Mouse (Mus musculus) hindbrain, embryonic 12.5 days (tissue): ENCODE results near the gene Eif2b2. TPM values are rescaled to one million over a fixed set of nuclear protein-coding genes. Genes with fewer than 3 reads are reported as not detected.
A peak's percentile ranks its signal among the peaks of the same experiment; 100 is the strongest.

Source experiments
- ATAC-seq: fragments of 200-750 bp; cut with Nextera tagmentation; 2 replicates; pipeline ENCODE4 v1.8.0; 2017; ENCODE audit warnings: moderate TSS enrichment; ENCODE audit not compliant: low FRiP score
- H3K27ac ChIP-seq: fragments of 300-500 bp; sonication (generic); 2 replicates; pipeline ENCODE4 v1.5.1; 2016; ENCODE audit warnings: mild to moderate bottlenecking
- H3K27me3 ChIP-seq: fragments of 300-500 bp; sonication (generic); 2 replicates; pipeline ENCODE4 v1.6.1; 2016; ENCODE audit warnings: mild to moderate bottlenecking
- H3K36me3 ChIP-seq: fragments of 300-500 bp; sonication (generic); 2 replicates; pipeline ENCODE4 v1.6.1; 2016; ENCODE audit warnings: mild to moderate bottlenecking
- H3K4me1 ChIP-seq: fragments of 300-500 bp; sonication (generic); 2 replicates; pipeline ENCODE4 v1.6.1; 2016
- H3K4me2 ChIP-seq: fragments of 300-500 bp; sonication (generic); replicated peaks from 2 replicates; pipeline ENCODE4 v1.6.1; 2016; ENCODE audit warnings: mild to moderate bottlenecking
- H3K4me3 ChIP-seq: fragments of 300-500 bp; sonication (generic); 2 replicates; pipeline ENCODE4 v1.5.1; 2016; ENCODE audit warnings: mild to moderate bottlenecking
- H3K9ac ChIP-seq: fragments of 300-500 bp; sonication (generic); 2 replicates; pipeline ENCODE4 v1.6.1; 2016; ENCODE audit warnings: mild to moderate bottlenecking, moderate library complexity
- H3K9me3 ChIP-seq: fragments of 300-500 bp; sonication (generic); replicated peaks from 2 replicates; pipeline ENCODE4 v1.6.1; 2016; ENCODE audit warnings: mild to moderate bottlenecking
- WGBS: fragments of 180-500 bp; shearing (Covaris S2); methylation state at CpG from one replicate; pipeline ENCODE4 v1.1.7; 2016; 5-methylcytosine and 5-hydroxymethylcytosine counted together
- polyA plus RNA-seq: library from polyadenylated mRNA; unstranded; fragments of >200 nt; fragmentation: Nextera tagmentation; extraction: Ambion mirVana; gene quantifications from 2 replicates; pipeline ENCODE4 v1.2.1, GENCODE M21; 2016

The Eif2b2 gene
- polyA plus RNA-seq, 1 experiment from 2014 or later, result 82.4 TPM

GRCm38 (mm10) chr12:85196191-85196590 lies 23.1 kb upstream of the Eif2b2 start:
- ATAC-seq, result no peak
- Histone ChIP-seq H3K4me1 (peaks cover 32% of the 10 kb centered on the region), H3K27ac (no peak overlapping the region), H3K9me3 (no peaks in the 10 kb centered on the region), H3K27me3 (peaks cover 10% of the 10 kb centered on the region; the same call in 1 of the 2 replicates), H3K4me3 (no peak overlapping the region), H3K9ac (no peak overlapping the region), H3K36me3 (no peaks in the 10 kb centered on the region), H3K4me2 (no peak overlapping the region)
- WGBS, result 83% methylated on average over 10 of the region's 10 CpGs

GRCm38 (mm10) chr12:85197371-85197770 lies 21.9 kb upstream of the Eif2b2 start:
- no peaks in the 10 kb centered on the region for H3K9me3 ChIP-seq
- H3K4me1 ChIP-seq, result peaks cover 38% of the 10 kb centered on the region
- H3K27me3 ChIP-seq, result peaks cover 10% of the 10 kb centered on the region; the same call in 1 of the 2 replicates
- H3K36me3 ChIP-seq, result no peaks in the 10 kb centered on the region
- no peak overlapping the region for H3K4me2 ChIP-seq
- no peak for ATAC-seq
- 67% methylated on average over 7 of the region's 7 CpGs for WGBS
- no peak overlapping the region for H3K9ac ChIP-seq
- no peak overlapping the region for H3K27ac ChIP-seq
- no peak overlapping the region for H3K4me3 ChIP-seq

- no peak overlapping the region for H3K27ac ChIP-seq
- H3K9ac ChIP-seq, result no peak overlapping the region
- H3K27me3 ChIP-seq, result peaks cover 10% of the 10 kb centered on the region; the same call in 1 of the 2 replicates
- H3K36me3 ChIP-seq, result no peaks in the 10 kb centered on the region
- no peak overlapping the region for H3K4me3 ChIP-seq
- H3K9me3 ChIP-seq, result no peaks in the 10 kb centered on the region
- WGBS, result 33% methylated on average over 8 of the region's 8 CpGs
- H3K4me2 ChIP-seq, result no peak overlapping the region
- no peak for ATAC-seq
- peaks cover 33% of the 10 kb centered on the region for H3K4me1 ChIP-seq
Measured at GRCm38 (mm10) chr12:85197936-85198335, 21.3 kb upstream of the Eif2b2 start.

GRCm38 (mm10) chr12:85199954-85200353 lies 19.3 kb upstream of the Eif2b2 start:
- no peaks in the 10 kb centered on the region for H3K9me3 ChIP-seq
- H3K27ac ChIP-seq, result no peak overlapping the region
- no peak overlapping the region for H3K9ac ChIP-seq
- peaks cover 10% of the 10 kb centered on the region; the same call in 1 of the 2 replicates for H3K27me3 ChIP-seq
- 64% methylated on average over 1 of the region's 1 CpGs for WGBS
- H3K4me1 ChIP-seq, result peaks cover 25% of the 10 kb centered on the region
- ATAC-seq, result no peak
- no peak overlapping the region for H3K4me2 ChIP-seq
- no peak overlapping the region for H3K4me3 ChIP-seq
- H3K36me3 ChIP-seq, result no peaks in the 10 kb centered on the region

GRCm38 (mm10) chr12:85200929-85201829 lies 18.1 kb upstream of the Eif2b2 start:
- H3K4me1 ChIP-seq, result peaks cover 23% of the 10 kb centered on the region

DNA sequence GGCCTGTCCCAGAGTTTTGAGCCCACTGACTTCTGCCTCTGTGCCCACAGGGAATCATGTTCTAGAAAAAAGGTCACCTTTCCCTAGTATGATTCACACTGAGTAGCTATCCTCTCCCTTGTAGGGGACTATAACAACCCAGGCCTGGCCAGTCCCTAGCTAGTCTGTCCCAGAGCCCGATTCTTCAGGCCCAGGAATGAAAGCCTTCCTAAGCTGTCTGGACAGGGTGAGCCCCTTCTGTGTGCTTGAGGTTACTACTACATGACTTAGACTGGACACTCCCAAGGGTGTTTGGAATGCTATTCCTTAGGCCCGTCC lies 17.5 kb upstream of the Eif2b2 start:
- Histone ChIP-seq H3K27me3 (peaks cover 10% of the 10 kb centered on the region; the same call in 1 of the 2 replicates), H3K27ac (peak overlapping the region; percentile 53), H3K9ac (no peak overlapping the region; the same call in 1 of the 2 replicates), H3K4me2 (no peak overlapping the region), H3K4me1 (peaks cover 23% of the 10 kb centered on the region), H3K9me3 (no peaks in the 10 kb centered on the region), H3K36me3 (no peaks in the 10 kb centered on the region), H3K4me3 (no peak overlapping the region)
- no peak for ATAC-seq
- WGBS, result 87% methylated on average over 2 of the region's 2 CpGs

More at GRCm38 (mm10) chr12:85200929-85201829, 18.1 kb upstream of the Eif2b2 start:
- Histone ChIP-seq H3K9ac (peak overlapping the region; percentile 36), H3K4me3 (no peak overlapping the region), H3K36me3 (no peaks in the 10 kb centered on the region), H3K4me2 (peak overlapping the region; percentile 24), H3K27me3 (peaks cover 10% of the 10 kb centered on the region; the same call in 1 of the 2 replicates), H3K27ac (peak overlapping the region; percentile 53), H3K9me3 (no peaks in the 10 kb centered on the region)
- 27% methylated on average over 24 of the region's 24 CpGs for WGBS
- peak; percentile 45 for ATAC-seq

DNA sequence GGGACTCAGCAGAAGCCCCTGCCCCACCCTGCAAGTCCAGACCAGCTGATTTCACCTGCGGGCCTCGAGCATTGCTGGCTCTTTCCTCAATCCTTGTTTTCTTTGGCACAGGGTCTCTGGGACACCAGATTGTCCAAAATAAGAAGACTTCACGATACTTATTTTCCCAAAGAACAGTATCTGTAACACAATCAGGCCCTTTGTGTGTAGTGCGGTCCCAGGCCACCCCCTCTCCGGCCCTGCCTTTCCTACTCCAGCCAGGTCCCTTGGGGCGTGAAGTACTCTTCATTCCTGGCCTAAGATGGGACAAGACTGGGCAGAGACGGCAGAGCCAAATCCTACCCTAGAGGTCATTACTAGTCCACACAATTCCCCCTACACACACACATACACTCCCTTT lies 17.1 kb upstream of the Eif2b2 start:
- 81% methylated on average over 7 of the region's 7 CpGs for WGBS
- Histone ChIP-seq H3K9me3 (no peaks in the 10 kb centered on the region), H3K27ac (0 out of 2 replicates have a peak overlapping the region, but pooled peaks have one; percentile 53)

DNA sequence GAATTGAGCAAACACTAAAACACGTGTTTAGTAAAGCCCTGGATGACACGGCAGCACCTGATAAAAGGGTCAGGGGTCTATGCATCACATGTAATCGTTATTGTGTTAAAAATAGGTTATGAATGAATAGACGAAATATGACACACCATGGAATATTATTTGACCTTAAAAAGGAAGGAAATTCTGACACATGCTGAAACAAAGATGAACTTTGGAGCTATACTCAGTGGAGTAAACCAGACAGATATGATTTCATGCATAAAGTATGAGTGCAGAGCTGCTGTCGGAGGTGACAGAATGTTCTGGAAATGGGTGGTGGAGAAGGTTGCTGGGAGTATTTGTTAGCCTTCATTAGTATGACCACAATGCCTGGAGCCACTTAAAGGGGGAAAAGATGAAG lies 15.6 kb upstream of the Eif2b2 start:
- no peak overlapping the region for H3K4me3 ChIP-seq
- H3K27ac ChIP-seq, result no peak overlapping the region
- no peaks in the 10 kb centered on the region for H3K9me3 ChIP-seq
- H3K4me1 ChIP-seq, result peaks cover 16% of the 10 kb centered on the region
- peaks cover 10% of the 10 kb centered on the region; the same call in 1 of the 2 replicates for H3K27me3 ChIP-seq
- H3K36me3 ChIP-seq, result no peaks in the 10 kb centered on the region
- WGBS, result 86% methylated on average over 5 of the region's 5 CpGs
- H3K4me2 ChIP-seq, result no peak overlapping the region
- no peak for ATAC-seq
- no peak overlapping the region for H3K9ac ChIP-seq

More for the DNA sequence above, 17.1 kb upstream of the Eif2b2 start:
- no peak for ATAC-seq
- Histone ChIP-seq H3K9ac (no peak overlapping the region), H3K4me3 (no peak overlapping the region), H3K4me1 (peaks cover 23% of the 10 kb centered on the region), H3K4me2 (no peak overlapping the region), H3K36me3 (no peaks in the 10 kb centered on the region), H3K27me3 (peaks cover 10% of the 10 kb centered on the region; the same call in 1 of the 2 replicates)

- peaks cover 10% of the 10 kb centered on the region; the same call in 1 of the 2 replicates for H3K27me3 ChIP-seq
- no peaks in the 10 kb centered on the region for H3K36me3 ChIP-seq
- no peak for ATAC-seq
- H3K9ac ChIP-seq, result no peak overlapping the region
- WGBS, result 52% methylated on average over 8 of the region's 8 CpGs
- no peak overlapping the region for H3K4me3 ChIP-seq
- H3K4me2 ChIP-seq, result no peak overlapping the region
- H3K27ac ChIP-seq, result no peak overlapping the region
- no peaks in the 10 kb centered on the region for H3K9me3 ChIP-seq
- H3K4me1 ChIP-seq, result peaks cover 16% of the 10 kb centered on the region
Measured at GRCm38 (mm10) chr12:85204105-85204504, 15.2 kb upstream of the Eif2b2 start.

DNA sequence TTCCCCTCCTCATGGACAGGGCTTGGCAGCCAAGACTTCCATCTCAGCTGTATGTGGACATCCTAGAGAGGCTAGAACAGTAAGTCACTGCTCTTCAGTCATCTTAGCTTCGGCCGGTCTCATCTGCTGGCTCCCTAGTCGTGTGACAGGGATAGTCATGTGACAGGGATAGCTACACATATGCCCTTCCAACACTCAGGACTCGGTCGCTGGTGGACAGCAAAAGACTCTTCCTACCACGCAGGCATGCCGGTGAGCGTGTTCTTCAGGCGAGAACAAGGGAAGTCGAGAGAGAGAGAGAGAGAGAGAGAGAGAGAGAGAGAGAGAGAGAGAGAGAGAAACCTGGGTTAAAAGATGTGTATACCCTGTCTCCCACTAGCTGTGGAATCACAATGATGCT lies 13.9 kb upstream of the Eif2b2 start:
- Histone ChIP-seq H3K4me3 (no peak overlapping the region), H3K4me2 (no peak overlapping the region), H3K4me1 (peaks cover 16% of the 10 kb centered on the region), H3K9me3 (no peaks in the 10 kb centered on the region), H3K9ac (no peak overlapping the region), H3K27ac (no peak overlapping the region), H3K36me3 (no peaks in the 10 kb centered on the region), H3K27me3 (no peaks in the 10 kb centered on the region)
- no peak for ATAC-seq
- WGBS, result 84% methylated on average over 10 of the region's 10 CpGs

GRCm38 (mm10) chr12:85208687-85209199 lies 10.5 kb upstream of the Eif2b2 start:
- no peak overlapping the region for H3K27ac ChIP-seq
- no peaks in the 10 kb centered on the region for H3K27me3 ChIP-seq
- ATAC-seq, result no peak
- H3K4me3 ChIP-seq, result no peak overlapping the region
- WGBS, result 39% methylated on average over 7 of the region's 7 CpGs
- H3K4me2 ChIP-seq, result no peak overlapping the region
- H3K36me3 ChIP-seq, result no peaks in the 10 kb centered on the region
- H3K9ac ChIP-seq, result no peak overlapping the region
- no peaks in the 10 kb centered on the region for H3K4me1 ChIP-seq
- H3K9me3 ChIP-seq, result no peaks in the 10 kb centered on the region

GRCm38 (mm10) chr12:85215031-85215430 lies 4.2 kb upstream of the Eif2b2 start:
- Histone ChIP-seq H3K9ac (no peak overlapping the region), H3K9me3 (no peaks in the 10 kb centered on the region), H3K4me1 (peaks cover 6% of the 10 kb centered on the region), H3K4me2 (no peak overlapping the region), H3K4me3 (no peak overlapping the region), H3K27me3 (no peaks in the 10 kb centered on the region), H3K27ac (no peak overlapping the region), H3K36me3 (no peaks in the 10 kb centered on the region)
- WGBS, result 69% methylated on average over 5 of the region's 5 CpGs
- no peak for ATAC-seq
